20 mouse cellular contexts compared by ENCODE assay signal in genomic region chr7:127390306-127390705, GRCm38 (mm10). TPM values are rescaled to one million over a fixed set of nuclear protein-coding genes. Genes with fewer than 3 reads are reported as not detected.
DNase-seq lines count a peak whose midpoint lies in the region; ATAC-seq lines count a peak whose summit lies in the region.
"Had no signal": no experiment of that assay in that cellular context is flagged by ENCODE, and none has a peak within 500 bp of the region (broad histone marks: within the 10 kb centered on the region; RNA-seq: fewer than 3 reads in every experiment).

No protein-coding gene starts in this region.

- no peak overlapping the region for H3K27ac ChIP-seq in heart, embryonic 12.5 days (ENCODE audit: poor library complexity, severe bottlenecking)
- no peak overlapping the region for H3K27ac ChIP-seq in midbrain, embryonic 11.5 days (ENCODE audit: low read depth, low read length)
- H3K27ac ChIP-seq in midbrain, embryonic 15.5 days: no peak overlapping the region

- no peak overlapping the region for H3K9ac ChIP-seq in heart, embryonic 12.5 days
- no peak overlapping the region for H3K9ac ChIP-seq in midbrain, embryonic 11.5 days (ENCODE audit: low read length)
- H3K9ac ChIP-seq in midbrain, embryonic 15.5 days: no peak overlapping the region

- H3K4me2 ChIP-seq in heart, embryonic 12.5 days: no peak overlapping the region
- H3K4me2 ChIP-seq in midbrain, embryonic 11.5 days: no peak overlapping the region
- no peak overlapping the region for H3K4me2 ChIP-seq in midbrain, embryonic 15.5 days

- peaks cover 23% of the 10 kb centered on the region for H3K36me3 ChIP-seq in heart, embryonic 12.5 days
- peaks cover 3% of the 10 kb centered on the region; the same call in 1 of the 2 replicates for H3K36me3 ChIP-seq in midbrain, embryonic 11.5 days (ENCODE audit: control insufficient read depth, insufficient read depth, low read length)
- H3K36me3 ChIP-seq in midbrain, embryonic 15.5 days (replicated peaks): no peaks in the 10 kb centered on the region

- 76% methylated on average over 7 of the region's 7 CpGs for WGBS in heart, embryonic 12.5 days
- WGBS in midbrain, embryonic 11.5 days: 67% methylated on average over 7 of the region's 7 CpGs
- 74% methylated on average over 7 of the region's 7 CpGs for WGBS in midbrain, embryonic 15.5 days

- no peaks in the 10 kb centered on the region for H3K27me3 ChIP-seq in heart, embryonic 12.5 days (replicated peaks)
- no peaks in the 10 kb centered on the region for H3K27me3 ChIP-seq in midbrain, embryonic 11.5 days (ENCODE audit: control insufficient read depth, insufficient read depth, low read length)
- no peaks in the 10 kb centered on the region for H3K27me3 ChIP-seq in midbrain, embryonic 15.5 days (replicated peaks)
- H3K27me3 ChIP-seq: CH12.LX, Patski had no signal

- peak; percentile 83 for DNase-seq in heart, adult 11 months
- DNase-seq in midbrain, embryonic 11.5 days (ENCODE audit: low spot score, missing footprints): peak; percentile 73
- DNase-seq in right cerebral cortex, postnatal 14 days: peak; percentile 5
- no peak for DNase-seq in right cerebral cortex, adult 18-20 months
- DNase-seq: adrenal gland, adult 2 months; adrenal gland, adult 8-10 months; adrenal gland, postnatal 10 days; adrenal gland, postnatal 14 days; adrenal gland, postnatal 25 days; adrenal gland, postnatal 36 days; B cell, adult 2 months; cerebellum, adult 11 months; cerebellum, adult 11-12 months; cerebellum, adult 18-20 months had no signal

- H3K4me1 ChIP-seq in heart, embryonic 12.5 days (replicated peaks): peaks cover 28% of the 10 kb centered on the region
- H3K4me1 ChIP-seq in midbrain, embryonic 11.5 days (ENCODE audit: control insufficient read depth, insufficient read depth, low read length): peaks cover 9% of the 10 kb centered on the region
- peaks cover 21% of the 10 kb centered on the region for H3K4me1 ChIP-seq in midbrain, embryonic 15.5 days

- no peak overlapping the region for H3K4me3 ChIP-seq in heart, embryonic 12.5 days
- H3K4me3 ChIP-seq in midbrain, embryonic 11.5 days (ENCODE audit: low read depth, low read length): no peak overlapping the region
- H3K4me3 ChIP-seq in midbrain, embryonic 15.5 days: no peak overlapping the region

- H3K9me3 ChIP-seq in heart, embryonic 12.5 days (replicated peaks): no peaks in the 10 kb centered on the region
- no peaks in the 10 kb centered on the region for H3K9me3 ChIP-seq in midbrain, embryonic 11.5 days (ENCODE audit: control insufficient read depth, low read length)
- no peaks in the 10 kb centered on the region for H3K9me3 ChIP-seq in midbrain, embryonic 15.5 days

- no peak for ATAC-seq in heart, embryonic 12.5 days (ENCODE audit: insufficient number of reproducible peaks, low FRiP score)
- no peak for ATAC-seq in midbrain, embryonic 11.5 days (ENCODE audit: low FRiP score)
- no peak for ATAC-seq in midbrain, embryonic 15.5 days (replicated peaks)
- ATAC-seq: activated CD4-positive, CD25-positive, alpha-beta regulatory T cell, adult 4 months; CD4-positive, CD25-positive, alpha-beta regulatory T cell, adult 4 months; Patski had no signal

RNA-seq across cellular contexts. Expression of gene E430018J23Rik, which starts 3.1 kb away (rescaled TPM):
- polyA plus RNA-seq in heart, embryonic 12.5 days (2016; fragmentation: Nextera tagmentation; extraction: Ambion mirVana): 4.5 and 5.1 TPM in 2 replicates
- polyA plus RNA-seq in midbrain, embryonic 11.5 days (2014; fragmentation: Nextera tagmentation; extraction: Ambion mirVana): 5.0 and 6.4 TPM in 2 replicates
- polyA plus RNA-seq in midbrain, embryonic 15.5 days (2015; fragmentation: Nextera tagmentation; extraction: Ambion mirVana): 6.3 and 6.6 TPM in 2 replicates

RNA-seq across cellular contexts. Expression of gene 9130019O22Rik, which starts 3.3 kb away (rescaled TPM):
- 3.4 and 3.9 TPM in 2 replicates for polyA plus RNA-seq in heart, embryonic 12.5 days (2016; fragmentation: Nextera tagmentation; extraction: Ambion mirVana)
- 6.1 and 6.5 TPM in 2 replicates for polyA plus RNA-seq in midbrain, embryonic 11.5 days (2014; fragmentation: Nextera tagmentation; extraction: Ambion mirVana)
- 5.2 and 6.6 TPM in 2 replicates for polyA plus RNA-seq in midbrain, embryonic 15.5 days (2015; fragmentation: Nextera tagmentation; extraction: Ambion mirVana)

RNA-seq across cellular contexts. Expression of gene Zfp747, which starts 14.5 kb away (rescaled TPM):
- 4.6 and 5.1 TPM in 2 replicates for polyA plus RNA-seq in heart, embryonic 12.5 days (2016; fragmentation: Nextera tagmentation; extraction: Ambion mirVana)
- polyA plus RNA-seq in midbrain, embryonic 11.5 days (2014; fragmentation: Nextera tagmentation; extraction: Ambion mirVana): 6.4 and 6.5 TPM in 2 replicates
- polyA plus RNA-seq in midbrain, embryonic 15.5 days (2015; fragmentation: Nextera tagmentation; extraction: Ambion mirVana): 10.3 and 10.5 TPM in 2 replicates

RNA-seq across cellular contexts. Expression of gene Zfp764, which starts 16.3 kb away (rescaled TPM):
- polyA plus RNA-seq in heart, embryonic 12.5 days (2016; fragmentation: Nextera tagmentation; extraction: Ambion mirVana): 4.6 and 5.3 TPM in 2 replicates
- 6.8 and 7.1 TPM in 2 replicates for polyA plus RNA-seq in midbrain, embryonic 11.5 days (2014; fragmentation: Nextera tagmentation; extraction: Ambion mirVana)
- 5.7 and 6.4 TPM in 2 replicates for polyA plus RNA-seq in midbrain, embryonic 15.5 days (2015; fragmentation: Nextera tagmentation; extraction: Ambion mirVana)

RNA-seq across cellular contexts. Expression of gene Zfp688, which starts 31.6 kb away (rescaled TPM):
- polyA plus RNA-seq in heart, embryonic 12.5 days (2016; fragmentation: Nextera tagmentation; extraction: Ambion mirVana): 15.4 and 16.7 TPM in 2 replicates
- 32.7 and 34.5 TPM in 2 replicates for polyA plus RNA-seq in midbrain, embryonic 11.5 days (2014; fragmentation: Nextera tagmentation; extraction: Ambion mirVana)
- polyA plus RNA-seq in midbrain, embryonic 15.5 days (2015; fragmentation: Nextera tagmentation; extraction: Ambion mirVana): 32.0 and 34.2 TPM in 2 replicates
